Mouse (Mus musculus): ENCODE measurements at regions not wholly inside any gene's neighbourhood (a gene's known extent, or its start where the extent isn't known, plus 50 kb on each side); places are given as distances from the start of the nearest gene placed in this dataset.

DNA sequence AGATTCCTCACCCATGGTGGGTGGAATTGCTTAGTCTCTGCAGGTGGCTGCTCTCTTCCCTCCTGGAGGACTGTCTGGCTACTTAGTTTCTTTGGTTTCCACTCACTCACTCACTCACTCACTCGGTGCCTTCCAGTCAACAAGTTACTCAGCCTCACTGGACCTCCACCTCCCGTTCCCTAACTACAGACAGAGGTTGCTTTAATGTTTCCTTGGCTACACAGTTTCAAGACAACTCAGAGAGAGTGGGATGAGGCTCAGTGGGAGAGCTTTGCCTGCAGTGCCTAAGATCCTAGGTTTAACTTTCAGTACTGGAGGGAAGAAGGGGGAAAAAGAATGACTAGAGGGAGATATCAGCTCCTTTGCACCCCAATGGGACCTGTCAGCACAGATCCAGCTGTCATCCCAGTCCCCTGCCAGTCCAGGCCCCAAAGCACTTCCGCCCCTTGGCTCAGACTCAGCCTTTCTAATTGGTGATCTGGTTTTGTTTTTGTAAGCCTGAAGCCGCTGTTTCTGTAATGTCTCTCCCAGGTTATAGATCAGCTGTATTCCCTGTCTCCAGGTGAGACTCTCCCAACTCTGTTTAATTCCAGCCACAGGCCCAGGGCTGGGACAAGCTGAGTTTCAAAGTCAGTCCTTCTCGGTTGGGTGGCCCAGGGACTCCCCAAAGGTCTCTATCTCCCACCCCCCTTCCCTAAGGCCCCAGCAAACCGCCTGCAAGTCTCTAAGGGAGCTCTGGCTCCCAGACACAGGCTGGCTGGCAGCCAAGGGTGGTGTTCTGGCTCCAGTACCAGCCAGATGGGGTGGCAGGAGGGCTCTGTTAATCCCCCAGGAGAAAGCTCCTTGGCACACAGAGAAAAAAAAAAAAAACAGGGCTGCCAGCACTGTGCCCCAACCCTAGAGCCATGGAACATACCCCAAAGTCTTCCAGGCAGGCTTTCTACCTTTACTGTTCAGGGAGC is 60.5 kb upstream of the Cdon start:
- peak; percentile 49 for DNase-seq

DNA sequence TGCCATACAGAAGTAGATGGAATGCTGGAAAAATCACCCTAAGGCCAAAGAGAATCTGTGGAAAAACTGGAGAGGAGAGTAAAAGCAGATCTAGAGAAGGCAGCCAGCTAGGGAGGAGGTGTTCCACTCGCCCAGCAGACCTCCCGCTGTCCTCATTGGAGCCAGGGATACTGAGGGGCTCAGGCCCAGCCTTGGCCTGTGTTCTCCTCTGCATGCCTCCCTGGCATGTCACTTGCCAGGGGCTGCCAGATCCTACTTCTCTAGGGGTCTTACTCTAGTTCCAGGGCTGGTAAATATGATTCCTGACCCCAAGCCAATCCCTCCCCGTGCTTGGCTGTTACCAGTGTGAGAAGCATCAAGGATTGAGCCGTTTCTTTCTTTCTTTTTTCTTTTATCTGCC is 59.5 kb upstream of the Cdon start:
- DNase-seq: no peak

DNA sequence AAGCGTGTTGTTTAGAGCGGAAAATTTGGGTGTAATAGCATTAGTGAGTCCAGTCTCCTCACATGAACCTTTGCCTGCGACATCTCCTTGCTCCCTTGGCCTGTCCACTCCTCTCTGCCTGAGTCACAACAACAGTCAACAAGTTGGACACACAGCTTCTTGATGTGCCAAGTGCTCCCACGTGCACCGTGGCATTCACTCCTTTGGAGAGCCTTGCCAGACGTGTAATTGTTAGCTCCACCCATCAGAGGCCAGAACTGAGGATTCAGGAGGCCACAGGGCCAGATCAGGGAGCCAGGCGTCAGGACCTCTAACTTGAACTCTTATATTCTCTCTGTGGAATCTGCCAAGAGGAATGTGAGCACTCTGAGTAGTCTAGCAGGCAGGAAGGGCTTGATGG is 58.7 kb upstream of the Cdon start:
- DNase-seq: no peak

DNA sequence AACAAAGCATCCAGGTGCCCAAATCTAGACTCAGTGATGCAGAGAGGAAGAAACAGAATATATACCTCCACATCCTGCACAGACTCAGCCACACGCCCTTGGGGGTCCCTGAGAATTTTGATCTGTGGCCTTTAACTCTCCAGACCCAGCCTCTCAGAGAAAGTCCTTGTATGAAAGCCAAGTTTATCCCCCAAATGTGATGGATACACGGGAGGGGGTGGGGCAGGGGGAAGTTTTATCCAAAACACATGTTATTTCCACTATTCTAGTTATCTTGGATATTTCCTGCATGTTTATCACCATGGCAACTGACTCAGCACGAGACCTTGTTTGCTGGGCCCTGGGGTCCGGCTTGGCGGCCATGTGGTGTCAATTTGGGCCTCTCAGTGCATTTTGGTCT is 57.8 kb upstream of the Cdon start:
- no peak for DNase-seq

DNA sequence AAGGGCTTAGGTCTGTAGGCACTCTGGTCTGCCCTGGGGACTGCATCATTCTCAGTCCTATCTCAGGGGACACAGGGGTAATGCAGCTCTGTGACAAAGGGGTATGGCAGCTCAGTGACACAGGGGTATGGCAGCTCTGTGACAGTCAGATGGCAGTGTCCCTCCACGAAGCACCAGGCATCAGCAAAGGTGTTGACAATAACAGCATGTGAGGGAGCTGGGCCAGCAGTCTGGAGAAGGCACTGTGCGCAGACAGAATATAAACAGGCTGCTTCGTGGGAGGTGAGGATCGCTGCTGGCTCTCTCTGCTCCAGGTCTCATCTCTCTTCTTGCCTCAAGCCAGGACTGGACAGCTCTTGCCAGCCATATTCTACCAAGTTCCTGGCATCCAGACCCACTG is 57.0 kb upstream of the Cdon start:
- DNase-seq: no peak

DNA sequence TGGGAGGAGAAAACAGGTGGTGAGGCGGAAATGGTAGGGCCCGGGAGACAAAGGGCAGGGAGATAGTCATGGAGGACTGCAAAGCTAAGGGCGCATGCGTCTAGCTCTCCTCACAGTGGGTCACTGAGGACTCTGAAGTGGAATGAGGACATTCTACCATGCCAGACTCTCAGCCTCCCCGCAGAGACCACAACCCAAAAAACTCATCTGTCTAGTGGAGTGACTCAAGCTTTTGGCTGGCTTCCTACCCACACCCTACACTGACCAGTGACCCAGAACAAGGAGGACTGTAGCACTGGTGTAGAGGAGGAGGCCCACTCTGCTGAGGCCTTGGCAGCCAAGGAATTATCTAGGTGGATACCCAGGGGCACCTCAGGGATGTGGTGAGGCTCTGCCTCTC is 55.0 kb upstream of the Cdon start:
- DNase-seq: no peak

DNA sequence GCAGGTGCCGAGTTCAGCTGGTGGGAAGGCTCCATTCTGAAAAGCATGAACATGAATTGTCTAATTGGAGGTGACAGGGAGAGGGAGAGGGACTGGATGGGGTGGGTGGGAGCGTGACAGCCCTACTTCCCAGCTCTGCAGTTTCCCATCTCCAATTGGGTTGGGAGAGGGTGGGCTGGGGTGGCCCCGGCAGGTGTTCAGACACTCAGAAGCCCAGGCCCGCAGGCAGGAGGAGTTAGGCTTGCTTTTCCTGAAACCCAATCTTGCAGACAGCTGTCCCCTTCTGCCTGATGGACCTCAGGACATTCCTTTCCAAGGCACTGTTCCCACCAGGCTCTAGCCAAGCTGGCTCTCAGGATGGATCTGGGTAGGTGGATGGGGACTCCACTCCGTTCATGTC is 51.9 kb upstream of the Cdon start:
- DNase-seq: no peak

DNA sequence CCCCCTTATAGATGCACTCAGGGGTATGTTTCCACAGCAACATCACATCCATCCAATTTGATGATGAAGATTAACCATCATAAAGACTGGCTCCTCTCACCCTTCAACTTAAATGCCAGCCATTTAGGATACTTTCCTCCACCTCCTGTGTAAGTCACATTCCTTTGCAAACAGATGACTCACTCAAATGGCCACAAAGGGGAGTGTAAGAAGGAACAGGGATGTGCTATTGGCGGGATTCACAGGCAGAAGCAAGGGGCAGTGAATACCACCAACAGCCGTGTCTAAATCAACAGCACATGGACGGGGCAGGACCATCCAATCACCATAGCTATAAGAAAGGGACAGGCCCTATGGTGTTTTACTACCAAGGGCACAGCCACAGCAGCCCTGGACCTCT is 50.9 kb upstream of the Cdon start:
- DNase-seq: no peak

DNA sequence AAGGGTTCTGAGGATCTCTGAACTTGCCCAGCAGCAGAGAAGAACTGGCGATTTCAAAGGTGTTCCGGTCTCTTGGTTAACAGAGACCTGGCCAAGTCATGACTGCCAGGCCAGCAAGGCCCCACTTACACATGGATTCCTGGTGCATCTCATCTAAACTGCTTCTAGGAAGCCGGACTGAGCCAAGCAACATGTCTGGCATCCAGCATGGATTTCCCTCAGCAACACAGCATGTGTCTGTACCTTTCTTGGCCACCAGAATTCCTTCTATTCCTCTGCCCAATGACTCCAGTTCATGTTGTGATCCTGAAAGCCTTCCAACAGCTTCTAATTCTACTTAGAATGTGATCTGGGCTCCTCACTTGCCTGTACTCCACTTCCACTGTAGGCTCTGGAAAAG is 50.0 kb upstream of the Cdon start:
- no peak for DNase-seq

Measured in kidney, adult 18-20 months (tissue).